In the genomic region with DNA sequence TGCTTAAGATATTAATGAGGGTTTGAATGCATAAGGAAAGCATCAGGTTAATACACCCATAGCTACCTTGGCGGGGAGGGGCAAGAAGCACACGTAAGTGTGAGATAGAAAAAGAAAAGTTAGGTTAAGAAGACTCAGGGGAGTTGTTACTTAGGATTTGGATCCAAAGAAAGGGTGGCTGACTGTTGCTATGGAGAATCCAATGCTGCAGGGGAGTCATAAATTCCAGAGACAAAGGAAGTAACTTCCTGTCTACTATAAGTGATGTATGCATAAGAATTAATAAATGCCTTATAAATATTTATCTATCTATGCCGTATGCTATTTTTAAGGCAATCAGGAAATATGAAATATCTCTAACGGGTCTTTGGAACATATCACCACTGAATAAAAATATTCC, we compare ENCODE assay signal across 25 mouse cellular contexts.
A peak's percentile ranks its signal among the peaks of the same experiment; 100 is the strongest.
DNase-seq lines count a peak whose midpoint lies in the region; ATAC-seq and TF ChIP-seq lines count a peak whose summit lies in the region.
"Had no signal": no experiment of that assay in that cellular context is flagged by ENCODE, and none has a peak within 500 bp of the region (broad histone marks: within the 10 kb centered on the region; RNA-seq: fewer than 3 reads in every experiment).

No protein-coding gene starts in this region.

- no peak overlapping the region for H3K4me3 ChIP-seq in forebrain, postnatal 0 days (ENCODE audit: low read depth, low read length)
- H3K4me3 ChIP-seq in forebrain, embryonic 11.5 days (ENCODE audit: low read depth, low read length) = no peak overlapping the region
- H3K4me3 ChIP-seq in midbrain, embryonic 13.5 days (replicated peaks) = no peak overlapping the region
- H3K4me3 ChIP-seq in midbrain, embryonic 11.5 days (ENCODE audit: low read depth, low read length) = no peak overlapping the region
- no peak overlapping the region for H3K4me3 ChIP-seq in midbrain, embryonic 16.5 days (ENCODE audit: low read depth, low read length)
- H3K4me3 ChIP-seq: embryonic facial prominence, embryonic 10.5 days; embryonic facial prominence, embryonic 15.5 days; heart, embryonic 13.5 days; hindbrain, embryonic 15.5 days; megakaryocyte, embryonic 14.5 days had no signal

- no peak overlapping the region for H3K9ac ChIP-seq in forebrain, postnatal 0 days
- H3K9ac ChIP-seq in forebrain, embryonic 11.5 days (ENCODE audit: low read length) = no peak overlapping the region
- H3K9ac ChIP-seq in midbrain, embryonic 13.5 days (replicated peaks) = no peak overlapping the region
- no peak overlapping the region for H3K9ac ChIP-seq in midbrain, embryonic 11.5 days (ENCODE audit: low read length)
- H3K9ac ChIP-seq in midbrain, embryonic 16.5 days (ENCODE audit: low read depth, low read length) = no peak overlapping the region
- H3K9ac ChIP-seq: embryonic facial prominence, embryonic 15.5 days; heart, embryonic 13.5 days; hindbrain, embryonic 15.5 days had no signal

- H3K4me2 ChIP-seq in forebrain, postnatal 0 days (ENCODE audit: low read depth) = no peak overlapping the region
- H3K4me2 ChIP-seq in forebrain, embryonic 11.5 days (ENCODE audit: low read depth, low read length, severe bottlenecking) = no peak overlapping the region
- no peak overlapping the region for H3K4me2 ChIP-seq in midbrain, embryonic 13.5 days (replicated peaks)
- H3K4me2 ChIP-seq in midbrain, embryonic 11.5 days = no peak overlapping the region
- 0 out of 2 replicates have a peak overlapping the region, but pooled peaks have one; percentile 2 for H3K4me2 ChIP-seq in midbrain, embryonic 16.5 days (ENCODE audit: low read length)
- H3K4me2 ChIP-seq: embryonic facial prominence, embryonic 15.5 days; heart, embryonic 13.5 days; hindbrain, embryonic 15.5 days; liver, embryonic 11.5 days had no signal

- no peaks in the 10 kb centered on the region for H3K9me3 ChIP-seq in forebrain, postnatal 0 days (ENCODE audit: low read length)
- no peaks in the 10 kb centered on the region for H3K9me3 ChIP-seq in forebrain, embryonic 11.5 days (ENCODE audit: control insufficient read depth, low read length)
- H3K9me3 ChIP-seq in midbrain, embryonic 13.5 days = no peaks in the 10 kb centered on the region
- no peaks in the 10 kb centered on the region for H3K9me3 ChIP-seq in midbrain, embryonic 11.5 days (ENCODE audit: control insufficient read depth, low read length)
- no peaks in the 10 kb centered on the region for H3K9me3 ChIP-seq in midbrain, embryonic 16.5 days (replicated peaks; ENCODE audit: control insufficient read depth, low read length, poor library complexity, severe bottlenecking)
- H3K9me3 ChIP-seq: embryonic facial prominence, embryonic 10.5 days; embryonic facial prominence, embryonic 15.5 days; G1E; heart, embryonic 13.5 days; hindbrain, embryonic 15.5 days; megakaryocyte, embryonic 14.5 days had no signal

- WGBS in forebrain, postnatal 0 days = 47% methylated on average over 4 of the region's 4 CpGs
- WGBS in forebrain, embryonic 11.5 days = 78% methylated on average over 4 of the region's 4 CpGs
- WGBS in midbrain, embryonic 13.5 days = 67% methylated on average over 4 of the region's 4 CpGs
- 79% methylated on average over 4 of the region's 4 CpGs for WGBS in midbrain, embryonic 11.5 days
- WGBS in midbrain, embryonic 16.5 days = 57% methylated on average over 4 of the region's 4 CpGs

- TF ChIP-seq CTCF in forebrain, postnatal 0 days (IDR thresholded peaks at IDR 0.05; ENCODE audit: low read depth) = no peak

- no peaks in the 10 kb centered on the region for H3K27me3 ChIP-seq in forebrain, postnatal 0 days (ENCODE audit: insufficient read depth, low read length)
- no peaks in the 10 kb centered on the region for H3K27me3 ChIP-seq in forebrain, embryonic 11.5 days (ENCODE audit: control insufficient read depth, insufficient read depth, low read length)
- H3K27me3 ChIP-seq in midbrain, embryonic 13.5 days = no peaks in the 10 kb centered on the region
- no peaks in the 10 kb centered on the region for H3K27me3 ChIP-seq in midbrain, embryonic 11.5 days (ENCODE audit: control insufficient read depth, insufficient read depth, low read length)
- no peaks in the 10 kb centered on the region for H3K27me3 ChIP-seq in midbrain, embryonic 16.5 days (ENCODE audit: control insufficient read depth, insufficient read depth, low read depth, low read length)
- H3K27me3 ChIP-seq: embryonic facial prominence, embryonic 15.5 days; heart, embryonic 13.5 days; hindbrain, embryonic 15.5 days; megakaryocyte, embryonic 14.5 days had no signal

- ATAC-seq in forebrain, postnatal 0 days = peak; percentile 50; the same call in 1 of the 2 replicates
- ATAC-seq in forebrain, embryonic 11.5 days (replicated peaks; ENCODE audit: low FRiP score) = no peak
- ATAC-seq in midbrain, embryonic 13.5 days = no peak
- ATAC-seq in midbrain, embryonic 11.5 days (ENCODE audit: low FRiP score) = no peak
- peak; percentile 37; the same call in 1 of the 2 replicates for ATAC-seq in midbrain, embryonic 16.5 days

- no peaks in the 10 kb centered on the region for H3K36me3 ChIP-seq in forebrain, postnatal 0 days (ENCODE audit: insufficient read depth)
- no peaks in the 10 kb centered on the region for H3K36me3 ChIP-seq in forebrain, embryonic 11.5 days (ENCODE audit: control insufficient read depth, insufficient read depth, low read length)
- H3K36me3 ChIP-seq in midbrain, embryonic 13.5 days = no peaks in the 10 kb centered on the region
- no peaks in the 10 kb centered on the region for H3K36me3 ChIP-seq in midbrain, embryonic 11.5 days (ENCODE audit: control insufficient read depth, insufficient read depth, low read length)
- H3K36me3 ChIP-seq in midbrain, embryonic 16.5 days (ENCODE audit: control insufficient read depth, insufficient read depth, low read length) = no peaks in the 10 kb centered on the region
- H3K36me3 ChIP-seq: embryonic facial prominence, embryonic 10.5 days; embryonic facial prominence, embryonic 15.5 days; G1E; heart, embryonic 13.5 days; hindbrain, embryonic 15.5 days had no signal

- DNase-seq in forebrain, postnatal 0 days = no peak
- DNase-seq in forebrain, embryonic 11.5 days (ENCODE audit: low spot score) = no peak
- no peak for DNase-seq in midbrain, embryonic 11.5 days (ENCODE audit: low spot score, missing footprints)
- DNase-seq in thymus, postnatal 10 days (ENCODE audit: low spot score in 2 of 2) = no peak
- DNase-seq in ovary, postnatal 14 days (ENCODE audit: low spot score) = no peak
- DNase-seq: cerebellum, adult 2 months; cerebellum, postnatal 14 days; gastrocnemius, postnatal 10 days; heart, postnatal 10 days; kidney, adult 2 months; layer of hippocampus, postnatal 36 days; lung, postnatal 4 days; retina, postnatal 1 day; right cerebral cortex, postnatal 25 days; spleen, adult 18-20 months; thymus, postnatal 25 days had no signal

- peak overlapping the region; percentile 62; the same call in 1 of the 2 replicates for H3K27ac ChIP-seq in forebrain, postnatal 0 days (ENCODE audit: low read depth, low read length)
- no peak overlapping the region for H3K27ac ChIP-seq in forebrain, embryonic 11.5 days (ENCODE audit: low read depth, low read length)
- peak overlapping the region; percentile 80 for H3K27ac ChIP-seq in midbrain, embryonic 13.5 days
- H3K27ac ChIP-seq in midbrain, embryonic 11.5 days (ENCODE audit: low read depth, low read length) = no peak overlapping the region; the same call in 1 of the 2 replicates
- H3K27ac ChIP-seq in midbrain, embryonic 16.5 days (ENCODE audit: low read length) = peak overlapping the region; percentile 83
- H3K27ac ChIP-seq: embryonic facial prominence, embryonic 10.5 days; heart, embryonic 13.5 days had no signal

- H3K4me1 ChIP-seq in forebrain, postnatal 0 days (ENCODE audit: insufficient read depth) = no peaks in the 10 kb centered on the region; the same call in 1 of the 2 replicates
- no peaks in the 10 kb centered on the region for H3K4me1 ChIP-seq in forebrain, embryonic 11.5 days (replicated peaks; ENCODE audit: control insufficient read depth, insufficient read depth, low read length)
- peaks cover 38% of the 10 kb centered on the region for H3K4me1 ChIP-seq in midbrain, embryonic 13.5 days (replicated peaks)
- H3K4me1 ChIP-seq in midbrain, embryonic 11.5 days (ENCODE audit: control insufficient read depth, insufficient read depth, low read length) = no peaks in the 10 kb centered on the region
- peaks cover 27% of the 10 kb centered on the region for H3K4me1 ChIP-seq in midbrain, embryonic 16.5 days (ENCODE audit: control insufficient read depth, insufficient read depth, low read length)
- H3K4me1 ChIP-seq: heart, embryonic 13.5 days; megakaryocyte, embryonic 14.5 days had no signal

Comparison
In these comparisons a context has a peak if more than half of its experiments do, and no peak if none do; other contexts are left out.
1. ATAC-seq: peak in forebrain, postnatal 0 days (single experiment) and midbrain, embryonic 16.5 days (single experiment); none in forebrain, embryonic 11.5 days (single experiment), midbrain, embryonic 13.5 days (single experiment) and midbrain, embryonic 11.5 days (single experiment).
2. H3K27ac ChIP-seq: peak in forebrain, postnatal 0 days (single experiment), midbrain, embryonic 13.5 days (single experiment) and midbrain, embryonic 16.5 days (single experiment); none in forebrain, embryonic 11.5 days (single experiment) and midbrain, embryonic 11.5 days (single experiment).